Mouse (Mus musculus): ENCODE data around the gene Stag1. TPM values are rescaled to one million over a fixed set of nuclear protein-coding genes. Genes with fewer than 3 reads are reported as not detected.

Stag1 gene
- polyA plus RNA-seq (2012) = 0.50 and 0.56 TPM in 2 replicates

- TF ChIP-seq GATA1 (IDR thresholded peaks at IDR 0.05; ENCODE audit: low read length) = no peak
- no peak for TF ChIP-seq TAL1 (IDR thresholded peaks at IDR 0.05; ENCODE audit: low read length)
- no peaks in the 10 kb centered on the region for H3K36me3 ChIP-seq (ENCODE audit: control insufficient read depth)
- H3K4me1 ChIP-seq (ENCODE audit: control insufficient read depth) = peaks cover 2% of the 10 kb centered on the region; the same call in 1 of the 2 replicates
- no peak within 1 kb of the TSS for H3K4me3 ChIP-seq (replicated peaks)
- no peaks in the 10 kb centered on the region for H3K27me3 ChIP-seq (ENCODE audit: control insufficient read depth)
- no peaks in the 10 kb centered on the region for H3K9me3 ChIP-seq (ENCODE audit: control insufficient read depth, low read length)
Measured at GRCm38 (mm10) chr9:100597546-100597945, at the start of gene Stag1. Gene Stag1, plus strand, starts transcription at chr9:100597798.

- peaks cover 9% of the 10 kb centered on the region for H3K9me3 ChIP-seq (ENCODE audit: control insufficient read depth, low read length)
- no peaks in the 10 kb centered on the region for H3K27me3 ChIP-seq (ENCODE audit: control insufficient read depth)
- H3K4me1 ChIP-seq (ENCODE audit: control insufficient read depth) = peaks cover 25% of the 10 kb centered on the region
- TF ChIP-seq GATA1 (IDR thresholded peaks at IDR 0.05; ENCODE audit: low read length) (no peak), TAL1 (IDR thresholded peaks at IDR 0.05; ENCODE audit: low read length) (no peak)
- H3K36me3 ChIP-seq (ENCODE audit: control insufficient read depth) = peaks cover 3% of the 10 kb centered on the region; the same call in 1 of the 2 replicates
- H3K4me3 ChIP-seq (replicated peaks) = no peak overlapping the region
Measured at GRCm38 (mm10) chr9:100548313-100548712, 49.3 kb upstream of the Stag1 start.

GRCm38 (mm10) chr9:100555686-100556085, 41.9 kb upstream of the Stag1 start:
- Histone ChIP-seq H3K36me3 (ENCODE audit: control insufficient read depth) (no peaks in the 10 kb centered on the region), H3K4me3 (replicated peaks) (no peak overlapping the region)

GRCm38 (mm10) chr9:100558023-100558573, 39.5 kb upstream of the Stag1 start:
- no peaks in the 10 kb centered on the region for H3K27me3 ChIP-seq (ENCODE audit: control insufficient read depth)
- H3K36me3 ChIP-seq (ENCODE audit: control insufficient read depth) = no peaks in the 10 kb centered on the region
- no peak overlapping the region for H3K4me3 ChIP-seq (replicated peaks)
- no peak for TF ChIP-seq GATA1 (IDR thresholded peaks at IDR 0.05; ENCODE audit: low read length)
- TF ChIP-seq TAL1 (IDR thresholded peaks at IDR 0.05; ENCODE audit: low read length) = no peak
- H3K9me3 ChIP-seq (ENCODE audit: control insufficient read depth, low read length) = no peaks in the 10 kb centered on the region
- H3K4me1 ChIP-seq (ENCODE audit: control insufficient read depth) = no peaks in the 10 kb centered on the region

More at GRCm38 (mm10) chr9:100555686-100556085, 41.9 kb upstream of the Stag1 start:
- no peaks in the 10 kb centered on the region for H3K4me1 ChIP-seq (ENCODE audit: control insufficient read depth)
- H3K27me3 ChIP-seq (ENCODE audit: control insufficient read depth) = no peaks in the 10 kb centered on the region
- no peaks in the 10 kb centered on the region for H3K9me3 ChIP-seq (ENCODE audit: control insufficient read depth, low read length)
- TF ChIP-seq TAL1 (IDR thresholded peaks at IDR 0.05; ENCODE audit: low read length) = no peak
- TF ChIP-seq GATA1 (IDR thresholded peaks at IDR 0.05; ENCODE audit: low read length) = no peak

- TF ChIP-seq GATA1 (IDR thresholded peaks at IDR 0.05; ENCODE audit: low read length) (no peak), TAL1 (IDR thresholded peaks at IDR 0.05; ENCODE audit: low read length) (no peak)
- Histone ChIP-seq H3K36me3 (ENCODE audit: control insufficient read depth) (no peaks in the 10 kb centered on the region), H3K4me3 (replicated peaks) (no peak overlapping the region), H3K9me3 (ENCODE audit: control insufficient read depth, low read length) (no peaks in the 10 kb centered on the region), H3K4me1 (ENCODE audit: control insufficient read depth) (no peaks in the 10 kb centered on the region), H3K27me3 (ENCODE audit: control insufficient read depth) (no peaks in the 10 kb centered on the region)
Measured at GRCm38 (mm10) chr9:100558991-100559390, 38.6 kb upstream of the Stag1 start.

- Histone ChIP-seq H3K4me1 (ENCODE audit: control insufficient read depth) (no peaks in the 10 kb centered on the region), H3K27me3 (ENCODE audit: control insufficient read depth) (no peaks in the 10 kb centered on the region), H3K4me3 (replicated peaks) (no peak overlapping the region), H3K9me3 (ENCODE audit: control insufficient read depth, low read length) (no peaks in the 10 kb centered on the region), H3K36me3 (ENCODE audit: control insufficient read depth) (no peaks in the 10 kb centered on the region)
- no peak for TF ChIP-seq TAL1 (IDR thresholded peaks at IDR 0.05; ENCODE audit: low read length)
Measured at GRCm38 (mm10) chr9:100560251-100560890, 37.2 kb upstream of the Stag1 start.

GRCm38 (mm10) chr9:100569798-100570625, 27.6 kb upstream of the Stag1 start:
- no peaks in the 10 kb centered on the region; the same call in none of the 2 replicates for H3K4me1 ChIP-seq (ENCODE audit: control insufficient read depth)
- TF ChIP-seq TAL1 (IDR thresholded peaks at IDR 0.05; ENCODE audit: low read length) = no peak
- no peak for TF ChIP-seq GATA1 (IDR thresholded peaks at IDR 0.05; ENCODE audit: low read length)
- H3K4me3 ChIP-seq (replicated peaks) = peak overlapping the region; percentile 52
- peaks cover 48% of the 10 kb centered on the region for H3K27me3 ChIP-seq (ENCODE audit: control insufficient read depth)
- no peaks in the 10 kb centered on the region for H3K36me3 ChIP-seq (ENCODE audit: control insufficient read depth)
- no peaks in the 10 kb centered on the region; the same call in 1 of the 2 replicates for H3K9me3 ChIP-seq (ENCODE audit: control insufficient read depth, low read length)

GRCm38 (mm10) chr9:100570626-100571233, 26.9 kb upstream of the Stag1 start, which contains the start of gene Slc35g2:
Gene Slc35g2, minus strand, starts transcription at chr9:100571090.
- TF ChIP-seq TAL1 (IDR thresholded peaks at IDR 0.05; ENCODE audit: low read length) (no peak), GATA1 (IDR thresholded peaks at IDR 0.05; ENCODE audit: low read length) (no peak)
- H3K4me1 ChIP-seq (ENCODE audit: control insufficient read depth) = no peaks in the 10 kb centered on the region; the same call in none of the 2 replicates
- no peaks in the 10 kb centered on the region for H3K36me3 ChIP-seq (ENCODE audit: control insufficient read depth)
- peaks cover 48% of the 10 kb centered on the region for H3K27me3 ChIP-seq (ENCODE audit: control insufficient read depth)
- no peaks in the 10 kb centered on the region; the same call in 1 of the 2 replicates for H3K9me3 ChIP-seq (ENCODE audit: control insufficient read depth, low read length)
- H3K4me3 ChIP-seq (replicated peaks) = peak within 1 kb of the TSS; percentile 52
